Mouse (Mus musculus): ENCODE results near the gene 4930556J24Rik.

DNA sequence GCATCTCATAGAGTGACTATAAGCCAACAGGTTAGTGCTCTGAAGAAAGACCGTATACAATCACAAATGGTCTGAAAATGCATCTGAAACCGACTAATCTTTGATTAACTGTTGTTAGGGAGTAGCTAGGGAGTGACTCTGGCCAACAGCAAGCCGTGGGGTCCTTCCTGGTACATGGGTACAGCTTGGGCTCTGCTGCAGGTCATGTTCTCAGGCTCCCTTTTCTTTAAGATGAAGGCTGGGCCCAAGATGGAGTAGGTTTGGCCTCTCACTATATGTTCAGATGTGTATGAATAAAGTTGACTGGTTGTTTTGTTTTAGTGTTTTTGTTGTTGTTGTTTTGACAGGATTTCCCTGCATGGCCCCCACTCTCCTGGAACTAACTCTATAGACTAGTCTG lies 14.8 kb downstream of the 4930556J24Rik start:
- no peak for TF ChIP-seq ZNF384 (IDR thresholded peaks at IDR 0.05; ENCODE audit: low read depth, low read length)
- TF ChIP-seq MAX (IDR thresholded peaks at IDR 0.05; ENCODE audit: low read length) = no peak
- TF ChIP-seq MAZ (IDR thresholded peaks at IDR 0.05; ENCODE audit: low read depth, low read length) = no peak
- no peak for TF ChIP-seq NELFE (IDR thresholded peaks at IDR 0.05; ENCODE audit: low read depth, low read length)
- no peak for TF ChIP-seq POLR2AphosphoS2 (IDR thresholded peaks at IDR 0.05; ENCODE audit: low read length)
- no peak for TF ChIP-seq BHLHE40 (IDR thresholded peaks at IDR 0.05; ENCODE audit: borderline replicate concordance, low read depth, low read length)
- TF ChIP-seq USF2 (IDR thresholded peaks at IDR 0.05; ENCODE audit: borderline replicate concordance in 1 of 2, insufficient read depth in 1 of 2, low read depth in 1 of 2, low read length in 2 of 2) = no peak

Data from MEL (cell line).